Mouse (Mus musculus): Measurements from ENCODE around the gene Calhm1.

GRCm38 (mm10) chr19:47148267-47148847, 4.3 kb upstream of the Calhm1 start:
- no peak for TF ChIP-seq POLR2A (IDR thresholded peaks at IDR 0.05; ENCODE audit: control insufficient read depth, extremely low read depth, insufficient read depth, low read length, poor library complexity)
- TF ChIP-seq CTCF (IDR thresholded peaks at IDR 0.05; ENCODE audit: borderline replicate concordance, control insufficient read depth, extremely low read depth, insufficient read depth, low read length, poor library complexity): no peak
